Mouse (Mus musculus) forebrain, postnatal 0 days (tissue): ENCODE data around the gene Gm21865. TPM values are rescaled to one million over a fixed set of nuclear protein-coding genes. Genes with fewer than 3 reads are reported as not detected.
"Not testable (repeated sequence)": the region's sequence is repeated elsewhere in the genome, so short reads cannot be mapped to it uniquely, and the experiment has no call there.

Experiments
- ATAC-seq: fragments of 200-750 bp; cut with Nextera tagmentation; 2 replicates; pipeline ENCODE4 v1.8.0; 2017; ENCODE audit warnings: mild to moderate bottlenecking, moderate library complexity
- DNase-seq: peaks from one replicate; pipeline ENCODE4 v3.0.0-alpha.2; 2015
- H3K27ac ChIP-seq: fragments of 300-500 bp; sonication (generic); 2 replicates; pipeline ENCODE4 v1.5.1; 2014; ENCODE audit warnings: low read depth, mild to moderate bottlenecking, antibody characterized with exemption, low read length, moderate library complexity, mixed read lengths
- H3K27me3 ChIP-seq: fragments of 300-500 bp; sonication (generic); 2 replicates; pipeline ENCODE4 v1.6.1; 2014; ENCODE audit warnings: mild to moderate bottlenecking, low read length, mixed read lengths; ENCODE audit not compliant: insufficient read depth
- H3K36me3 ChIP-seq: fragments of 300-500 bp; sonication (generic); 2 replicates; pipeline ENCODE4 v1.6.1; 2014; ENCODE audit warnings: mild to moderate bottlenecking, moderate library complexity; ENCODE audit not compliant: insufficient read depth
- H3K4me1 ChIP-seq: fragments of 300-500 bp; sonication (generic); 2 replicates; pipeline ENCODE4 v1.6.1; 2014; ENCODE audit warnings: antibody characterized with exemption; ENCODE audit not compliant: insufficient read depth
- H3K4me2 ChIP-seq: fragments of 300-500 bp; sonication (generic); 2 replicates; pipeline ENCODE4 v1.6.1; 2014; ENCODE audit warnings: low read depth, mild to moderate bottlenecking, moderate library complexity
- H3K4me3 ChIP-seq: fragments of 300-500 bp; sonication (generic); 2 replicates; pipeline ENCODE4 v1.5.1; 2014; ENCODE audit warnings: low read depth, low read length, mixed read lengths
- H3K9ac ChIP-seq: fragments of 300-500 bp; sonication (generic); 2 replicates; pipeline ENCODE4 v1.6.1; 2014; ENCODE audit warnings: mild to moderate bottlenecking
- H3K9me3 ChIP-seq: fragments of 300-500 bp; sonication (generic); 2 replicates; pipeline ENCODE4 v1.6.1; 2016; ENCODE audit warnings: low read length
- WGBS: fragments of 180-500 bp; shearing (Covaris S2); extraction: QIAGEN DNeasy Blood & Tissue Kit; methylation state at CpG from one replicate; pipeline ENCODE4 v1.1.7; 2014; 5-methylcytosine and 5-hydroxymethylcytosine counted together
- polyA plus RNA-seq: library from polyadenylated mRNA; unstranded; fragments of >200 nt; fragmentation: Nextera tagmentation; extraction: Ambion mirVana; gene quantifications from 2 replicates; pipeline ENCODE4 v1.2.1, GENCODE M21; 2015
- total RNA-seq: library from RNA; depleted of rRNA; stranded (reverse); fragments of >200 nt; gene quantifications from 2 replicates; pipeline ENCODE4 v1.2.3, GENCODE M21; 2014; rRNA removed

Gene Gm21865
- total RNA-seq: not detected in 2 replicates
- not detected in 2 replicates for polyA plus RNA-seq

GRCm38 (mm10) chrY:40316803-40317202 is at the start of gene Gm21865:
TSS of gene Gm21865 (minus strand) at chrY:40316903.
- not testable (repeated sequence) for H3K9ac ChIP-seq, H3K4me2 ChIP-seq, H3K9me3 ChIP-seq, ATAC-seq, H3K36me3 ChIP-seq, DNase-seq, H3K27me3 ChIP-seq, H3K4me3 ChIP-seq, H3K4me1 ChIP-seq, H3K27ac ChIP-seq
- no CpG with 5 or more reads among the region's 7 CpGs for WGBS

Other genes starting within 250 kb of the Gm21865 start
- not detected in 2 replicates for gene Gm21882, start 64.6 kb upstream of the Gm21865 start, total RNA-seq
- gene Gm21882, start 64.6 kb upstream of the Gm21865 start, polyA plus RNA-seq: not detected in 2 replicates